24 mouse cellular contexts compared by ENCODE assay signal in genomic region chr11:84722658-84723201, GRCm38 (mm10).
DNase-seq lines count a peak whose midpoint lies in the region; ATAC-seq and TF ChIP-seq lines count a peak whose summit lies in the region.
"Had no signal": no experiment of that assay in that cellular context is flagged by ENCODE, and none has a peak within 500 bp of the region (broad histone marks: within the 10 kb centered on the region; RNA-seq: fewer than 3 reads in every experiment).

No protein-coding gene starts in this region.

- no peaks in the 10 kb centered on the region for H3K9me3 ChIP-seq in hindbrain, embryonic 10.5 days
- H3K9me3 ChIP-seq in hindbrain, postnatal 0 days (ENCODE audit: low read length) = no peaks in the 10 kb centered on the region
- H3K9me3 ChIP-seq in neural tube, embryonic 12.5 days = no peaks in the 10 kb centered on the region
- H3K9me3 ChIP-seq in liver, embryonic 13.5 days (replicated peaks) = no peaks in the 10 kb centered on the region
- H3K9me3 ChIP-seq: forebrain, embryonic 13.5 days; intestine, embryonic 15.5 days; limb, embryonic 10.5 days; megakaryocyte, embryonic 14.5 days had no signal

- DNase-seq in hindbrain, embryonic 10.5 days (ENCODE audit: low spot score) = no peak
- no peak for DNase-seq in hindbrain, postnatal 0 days (ENCODE audit: low spot score)
- no peak for DNase-seq in neural tube, embryonic 10.5 days (ENCODE audit: extremely low spot score, low spot score)
- DNase-seq in liver, embryonic 13.5 days = no peak
- no peak for DNase-seq in layer of hippocampus, postnatal 10 days (ENCODE audit: low spot score in 2 of 2)
- no peak for DNase-seq in heart, postnatal 10 days
- no peak for DNase-seq in urinary bladder, postnatal 14 days (ENCODE audit: low spot score)
- DNase-seq: gastrocnemius, postnatal 14 days; heart, adult 18-20 months; heart, postnatal 4 days; kidney, adult 9 months; kidney, postnatal 25 days; lung, adult 18-20 months; right cerebral cortex, postnatal 4 days; thymus, postnatal 14 days had no signal

- 64% methylated on average over 12 of the region's 12 CpGs for WGBS in hindbrain, embryonic 10.5 days
- 30% methylated on average over 12 of the region's 12 CpGs for whole genome bisulfite sequencing in hindbrain, postnatal 0 days
- WGBS in neural tube, embryonic 12.5 days = 43% methylated on average over 12 of the region's 12 CpGs
- WGBS in liver, embryonic 13.5 days (ENCODE audit: insufficient replicate concordance) = 38% methylated on average over 12 of the region's 12 CpGs

- ATAC-seq in hindbrain, postnatal 0 days = no peak
- ATAC-seq in neural tube, embryonic 12.5 days (ENCODE audit: low FRiP score, low read depth) = no peak
- ATAC-seq in liver, embryonic 13.5 days (ENCODE audit: low read depth) = peak; percentile 42
- ATAC-seq: CD4-positive, CD25-positive, alpha-beta regulatory T cell, adult 4 months; forebrain, embryonic 13.5 days; intestine, embryonic 15.5 days had no signal

- no peak overlapping the region for H3K4me3 ChIP-seq in hindbrain, embryonic 10.5 days
- H3K4me3 ChIP-seq in hindbrain, postnatal 0 days (ENCODE audit: low read length) = no peak overlapping the region
- no peak overlapping the region for H3K4me3 ChIP-seq in neural tube, embryonic 12.5 days
- H3K4me3 ChIP-seq in liver, embryonic 13.5 days (replicated peaks) = no peak overlapping the region
- H3K4me3 ChIP-seq: forebrain, embryonic 13.5 days; intestine, embryonic 15.5 days; left cerebral cortex, adult 2 months; limb, embryonic 10.5 days; megakaryocyte, embryonic 14.5 days; myocyte had no signal

- H3K4me1 ChIP-seq in hindbrain, embryonic 10.5 days (replicated peaks) = peaks cover 38% of the 10 kb centered on the region
- no peaks in the 10 kb centered on the region; the same call in 1 of the 2 replicates for H3K4me1 ChIP-seq in hindbrain, postnatal 0 days (ENCODE audit: insufficient read depth, low read length)
- H3K4me1 ChIP-seq in neural tube, embryonic 12.5 days = peaks cover 26% of the 10 kb centered on the region; the same call in 1 of the 2 replicates
- peaks cover 48% of the 10 kb centered on the region for H3K4me1 ChIP-seq in liver, embryonic 13.5 days (replicated peaks)
- H3K4me1 ChIP-seq: intestine, embryonic 15.5 days; megakaryocyte, embryonic 14.5 days had no signal

- no peak overlapping the region for H3K9ac ChIP-seq in hindbrain, postnatal 0 days (replicated peaks; ENCODE audit: low read length)
- peak overlapping the region; percentile 4; the same call in 1 of the 2 replicates for H3K9ac ChIP-seq in neural tube, embryonic 12.5 days
- H3K9ac ChIP-seq in liver, embryonic 13.5 days = no peak overlapping the region
- H3K9ac ChIP-seq: forebrain, embryonic 13.5 days; intestine, embryonic 15.5 days had no signal

- peaks cover 48% of the 10 kb centered on the region for H3K27me3 ChIP-seq in hindbrain, embryonic 10.5 days (ENCODE audit: insufficient read depth, poor library complexity, severe bottlenecking)
- no peaks in the 10 kb centered on the region for H3K27me3 ChIP-seq in hindbrain, postnatal 0 days (ENCODE audit: insufficient read depth, low read length)
- H3K27me3 ChIP-seq in neural tube, embryonic 12.5 days (replicated peaks) = no peaks in the 10 kb centered on the region
- peaks cover 29% of the 10 kb centered on the region for H3K27me3 ChIP-seq in liver, embryonic 13.5 days

- peak overlapping the region; percentile 13; the same call in 1 of the 2 replicates for H3K27ac ChIP-seq in hindbrain, embryonic 10.5 days
- H3K27ac ChIP-seq in hindbrain, postnatal 0 days = no peak overlapping the region
- H3K27ac ChIP-seq in neural tube, embryonic 12.5 days = 0 out of 2 replicates have a peak overlapping the region, but pooled peaks have one; percentile 38
- no peak overlapping the region for H3K27ac ChIP-seq in liver, embryonic 13.5 days
- H3K27ac ChIP-seq: forebrain, embryonic 13.5 days; intestine, embryonic 15.5 days; left cerebral cortex, adult 2 months; limb, embryonic 10.5 days; stomach, postnatal 0 days had no signal

- TF ChIP-seq CTCF in hindbrain, postnatal 0 days (IDR thresholded peaks at IDR 0.05; ENCODE audit: low read depth) = no peak

- H3K4me2 ChIP-seq in hindbrain, postnatal 0 days (ENCODE audit: low read depth, low read length) = no peak overlapping the region
- H3K4me2 ChIP-seq in neural tube, embryonic 12.5 days (replicated peaks) = peak overlapping the region; percentile 24; the same call in 1 of the 2 replicates
- H3K4me2 ChIP-seq in liver, embryonic 13.5 days = 0 out of 2 replicates have a peak overlapping the region, but pooled peaks have one; percentile 10
- H3K4me2 ChIP-seq: forebrain, embryonic 13.5 days; intestine, embryonic 15.5 days had no signal

- intact Hi-C loops in heart, postnatal 10 days (cut with DNase I) = loop anchor here (5.0 kb wide), 1 partner anchor 70 kb away; no protein-coding TSS in a partner anchor

- no peaks in the 10 kb centered on the region for H3K36me3 ChIP-seq in hindbrain, embryonic 10.5 days
- no peaks in the 10 kb centered on the region for H3K36me3 ChIP-seq in hindbrain, postnatal 0 days (ENCODE audit: insufficient read depth, low read length)
- H3K36me3 ChIP-seq in neural tube, embryonic 12.5 days = no peaks in the 10 kb centered on the region
- H3K36me3 ChIP-seq in liver, embryonic 13.5 days = no peaks in the 10 kb centered on the region
- H3K36me3 ChIP-seq: intestine, embryonic 15.5 days; limb, embryonic 10.5 days had no signal

Comparison
In these comparisons a context has a peak if more than half of its experiments do, and no peak if none do; other contexts are left out.
1. H3K27ac ChIP-seq: peak in hindbrain, embryonic 10.5 days (single experiment) and neural tube, embryonic 12.5 days (single experiment); none in hindbrain, postnatal 0 days (single experiment) and liver, embryonic 13.5 days (single experiment).